Mouse (Mus musculus) thymus, postnatal 14 days (tissue): ENCODE measurements around the gene A2ml1.
"Not testable (repeated sequence)": the region's sequence is repeated elsewhere in the genome, so short reads cannot be mapped to it uniquely, and the experiment has no call there.

Experiments
- DNase-seq: peaks from one replicate; pipeline ENCODE4 v3.0.0; 2021

A2ml1 gene

DNA sequence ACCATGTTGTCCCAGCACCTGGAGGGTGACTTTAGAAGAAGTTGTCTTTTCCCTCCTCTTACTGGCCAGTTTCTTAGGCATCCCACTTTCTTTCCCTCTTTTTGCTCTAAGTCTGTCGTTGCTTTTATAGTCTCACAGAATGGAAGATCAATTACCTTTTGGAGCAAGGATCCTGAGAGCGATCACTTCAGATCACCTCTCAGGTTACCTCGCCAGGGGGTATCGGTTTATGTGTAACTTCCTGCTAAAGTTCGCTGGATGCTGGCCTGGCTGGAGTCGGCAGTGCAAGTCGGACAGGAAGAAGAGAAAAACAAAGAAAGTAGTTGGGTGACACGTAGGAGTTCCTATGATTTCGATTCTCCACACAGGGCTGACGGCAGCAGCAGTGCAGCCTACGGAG, at the start of gene A2ml1:
Gene A2ml1 (minus strand): TSS at position 101 of the 400 bp plus-strand sequence.
- no peak for DNase-seq

DNA sequence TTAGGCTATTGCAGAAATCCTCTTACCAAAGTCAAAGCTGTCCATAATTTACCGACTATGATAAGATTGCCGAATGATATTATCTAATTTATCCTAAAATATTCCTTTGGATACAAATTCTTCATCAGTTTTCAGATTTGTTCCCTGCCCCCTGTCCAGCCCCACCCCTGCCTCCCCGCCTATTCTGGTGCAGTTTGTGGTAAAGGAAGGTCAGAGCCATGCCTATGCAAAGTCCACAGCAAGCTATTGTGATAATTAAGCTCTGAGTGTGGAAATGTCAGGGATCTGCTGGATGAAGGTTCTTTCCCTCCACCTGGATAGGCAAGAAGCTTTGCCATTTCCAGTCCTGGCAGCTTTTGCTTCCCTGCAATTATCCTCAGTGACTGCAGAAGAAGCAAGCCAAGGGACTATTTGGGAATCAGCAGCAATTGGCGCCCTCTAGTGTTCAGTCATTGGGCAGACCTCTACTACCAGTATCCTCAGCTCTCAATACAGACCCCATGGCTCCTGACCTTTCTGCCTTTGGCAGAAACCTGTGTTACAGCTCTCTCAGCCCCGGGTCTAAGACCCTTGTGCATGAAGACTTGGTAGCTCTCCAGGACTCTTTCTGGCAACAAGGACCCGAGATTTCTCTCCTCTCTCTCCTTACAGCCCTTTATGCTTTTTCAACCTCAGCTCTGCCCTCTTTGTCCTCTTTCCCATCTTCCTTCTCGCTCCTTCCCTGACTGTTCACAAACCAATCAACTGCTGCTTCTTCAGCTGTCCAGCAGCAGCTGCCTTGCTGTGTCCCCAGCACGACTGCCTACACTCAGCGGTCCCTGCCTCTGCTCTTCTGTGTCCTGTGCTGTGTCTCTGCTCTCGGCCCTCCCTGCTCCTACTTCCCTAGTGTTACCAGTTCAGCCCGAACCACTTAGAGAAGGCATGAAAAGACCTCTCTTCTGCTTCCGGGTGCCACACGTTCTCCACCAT, 48.6 kb upstream of the A2ml1 start:
- peak; percentile 20 for DNase-seq

DNA sequence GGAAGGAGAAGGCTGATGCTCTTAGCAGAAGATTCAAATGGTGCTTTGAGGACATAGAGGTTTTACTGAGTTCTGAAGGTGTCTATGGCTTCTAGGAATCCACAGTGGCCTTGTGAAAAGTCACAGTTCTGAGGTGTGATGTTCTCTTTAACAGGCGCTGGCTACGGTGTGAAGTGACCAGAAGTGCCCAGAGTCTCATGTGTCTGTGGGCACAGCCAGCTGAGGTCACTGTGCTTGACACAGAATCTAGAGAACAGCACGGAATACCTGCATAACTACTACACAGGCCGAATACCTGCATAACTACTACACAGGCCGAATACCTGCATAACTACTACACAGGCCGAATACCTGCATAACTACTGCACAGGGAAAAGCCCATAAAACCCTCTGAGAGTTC, 43.8 kb upstream of the A2ml1 start:
- DNase-seq: not testable (repeated sequence)

DNA sequence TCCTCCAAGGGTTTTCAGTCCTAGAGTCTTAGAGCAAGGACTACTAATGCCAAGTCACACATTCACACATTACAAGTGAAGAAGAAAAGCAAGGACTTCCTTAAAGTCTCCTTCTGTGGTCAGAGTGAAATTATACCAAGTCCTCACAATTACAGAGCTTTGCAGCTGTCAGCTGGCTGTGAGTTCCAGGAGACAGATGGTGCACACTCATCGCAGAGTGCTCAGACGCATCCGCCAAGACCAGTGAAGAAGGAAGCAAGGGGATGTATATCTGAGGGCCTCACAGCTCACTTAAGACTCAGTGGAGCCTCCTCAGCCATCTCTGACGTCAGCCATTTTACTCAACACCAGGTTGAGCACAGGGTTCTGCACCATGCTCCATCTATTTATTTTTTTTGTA, 43.0 kb upstream of the A2ml1 start:
- DNase-seq: no peak

DNA sequence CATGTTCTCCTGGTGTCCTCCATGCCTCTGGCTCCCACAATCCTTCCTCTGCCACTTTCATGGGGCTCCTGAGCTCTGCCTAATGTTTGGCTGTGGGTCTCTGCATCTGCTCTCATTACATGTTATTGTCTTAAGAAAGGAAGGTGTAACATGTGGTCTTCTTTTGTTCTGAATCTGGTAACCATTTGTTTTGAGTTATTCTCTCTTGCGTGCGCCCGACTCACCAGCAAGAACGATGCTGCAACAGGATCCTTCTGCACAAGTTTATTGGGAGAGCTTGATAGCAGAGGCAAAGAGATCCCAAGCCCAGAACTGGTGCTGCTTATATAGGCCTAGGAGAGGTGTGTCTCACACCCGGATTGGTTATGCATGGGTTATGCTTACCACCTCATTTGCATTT, 42.0 kb upstream of the A2ml1 start, which contains the start of gene Klrb1a:
Gene Klrb1a (minus strand): TSS at position 101 of the 400 bp plus-strand sequence.
- DNase-seq: not testable (repeated sequence)

DNA sequence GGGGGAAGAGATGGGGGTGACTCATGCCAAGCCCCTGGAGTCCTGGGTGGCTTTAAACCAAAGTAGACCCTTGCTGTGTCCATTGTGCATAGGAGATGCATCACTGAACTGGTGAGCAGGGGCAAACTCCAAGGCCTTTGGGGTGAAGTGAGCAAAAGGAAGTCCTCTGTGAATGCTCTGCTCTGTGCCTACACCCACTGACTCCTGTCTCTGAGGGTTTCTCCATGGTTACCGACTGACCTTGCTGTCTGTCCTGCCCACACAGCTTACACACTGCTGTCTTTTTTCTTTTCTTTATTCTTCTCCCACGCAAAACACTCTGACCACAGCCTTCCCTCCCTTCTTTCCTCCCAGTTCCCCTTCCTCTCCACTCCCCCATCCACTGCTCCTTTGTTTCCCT, 41.3 kb upstream of the A2ml1 start:
- DNase-seq: no peak

DNA sequence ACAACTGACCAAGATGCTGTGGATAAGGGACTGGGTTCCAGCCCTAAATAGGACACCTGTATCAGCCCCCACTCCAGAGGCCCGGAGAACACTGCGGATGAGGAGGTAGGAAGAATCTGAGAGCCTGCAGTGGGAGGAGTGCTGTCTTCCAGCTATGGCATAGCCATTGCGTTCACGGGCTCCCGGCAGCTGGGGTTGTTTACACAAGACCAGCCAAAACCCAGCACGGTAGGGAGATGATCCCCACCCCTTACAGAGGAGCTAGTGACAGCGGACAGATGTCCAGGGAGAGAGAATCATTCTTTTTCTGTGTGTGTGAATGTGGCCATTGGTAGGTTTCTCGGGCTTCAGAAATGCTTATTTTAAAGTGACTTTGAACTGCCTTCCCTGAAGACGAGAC, 24.9 kb upstream of the A2ml1 start:
- DNase-seq: no peak

DNA sequence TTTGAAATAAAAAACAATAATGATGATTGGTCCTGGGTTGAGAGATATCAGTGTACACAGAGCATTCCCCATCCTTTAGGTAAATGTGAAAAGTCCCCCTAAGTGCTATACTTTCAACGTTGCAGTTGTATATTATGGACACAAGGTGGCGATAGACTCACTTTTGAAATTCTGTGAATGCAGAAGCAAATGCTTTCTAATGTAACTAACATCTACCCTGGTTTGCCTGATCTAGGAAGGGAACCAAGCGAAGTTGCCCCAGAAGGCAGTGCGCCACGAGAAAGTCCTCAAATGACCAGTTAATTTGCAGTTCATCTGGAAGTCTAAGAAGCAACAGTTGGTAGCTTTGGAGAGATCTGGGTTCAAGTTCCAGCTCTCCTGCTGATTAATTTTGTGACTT, 23.1 kb upstream of the A2ml1 start:
- DNase-seq: no peak

DNA sequence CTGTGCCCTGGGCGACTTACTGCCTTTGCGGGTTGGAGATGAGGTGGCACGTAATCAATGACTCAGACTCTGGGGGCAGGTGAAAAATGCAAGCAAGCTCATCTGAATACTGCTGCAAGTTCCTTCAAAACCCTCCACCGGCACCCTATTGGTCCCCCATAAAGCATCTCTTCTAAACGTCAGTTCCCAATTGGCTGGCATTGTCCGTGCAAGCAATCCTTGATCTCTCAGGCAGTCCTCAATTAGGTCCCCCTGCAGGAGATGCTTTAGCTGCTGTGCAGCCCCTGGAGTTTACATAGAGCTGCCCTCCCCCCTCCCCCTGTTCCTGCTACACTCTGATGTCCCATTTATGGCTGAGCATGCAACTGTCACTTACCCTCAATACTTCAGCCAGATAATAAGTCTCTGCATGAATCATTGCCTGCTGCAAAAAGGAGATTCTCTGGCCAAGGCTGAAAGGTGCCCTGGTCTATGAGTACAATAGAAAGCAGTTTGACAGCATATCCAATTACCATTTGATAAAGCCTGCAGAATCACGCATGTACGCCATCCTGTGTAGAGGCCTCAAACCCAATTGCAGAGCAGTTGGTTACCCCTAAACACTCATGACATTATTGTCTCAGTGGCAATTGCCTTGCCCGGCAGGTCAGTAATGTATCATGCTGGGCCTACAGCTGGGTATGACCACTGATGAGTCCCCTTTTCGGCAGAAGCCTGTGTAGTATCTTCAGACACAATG, 21.2 kb upstream of the A2ml1 start:
- no peak for DNase-seq

DNA sequence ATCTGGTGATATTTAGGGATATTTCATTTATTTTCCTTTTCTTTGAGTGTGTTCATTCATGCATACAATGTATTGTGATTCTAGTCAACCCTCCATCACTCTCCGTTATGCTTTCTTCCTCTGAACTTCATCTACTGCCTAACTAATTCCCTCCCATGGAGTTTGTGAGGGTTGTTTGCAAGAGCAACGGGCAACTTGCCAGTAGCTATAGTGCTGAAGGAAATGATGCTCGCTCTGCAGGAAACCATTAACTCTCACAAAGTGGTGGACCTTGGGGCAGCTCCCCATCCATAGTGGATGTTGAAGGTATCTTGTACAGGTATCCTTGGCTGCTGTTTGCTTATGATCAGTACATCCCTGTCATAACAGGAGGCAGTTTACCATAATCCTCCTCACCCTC, 20.6 kb upstream of the A2ml1 start:
- no peak for DNase-seq

DNA sequence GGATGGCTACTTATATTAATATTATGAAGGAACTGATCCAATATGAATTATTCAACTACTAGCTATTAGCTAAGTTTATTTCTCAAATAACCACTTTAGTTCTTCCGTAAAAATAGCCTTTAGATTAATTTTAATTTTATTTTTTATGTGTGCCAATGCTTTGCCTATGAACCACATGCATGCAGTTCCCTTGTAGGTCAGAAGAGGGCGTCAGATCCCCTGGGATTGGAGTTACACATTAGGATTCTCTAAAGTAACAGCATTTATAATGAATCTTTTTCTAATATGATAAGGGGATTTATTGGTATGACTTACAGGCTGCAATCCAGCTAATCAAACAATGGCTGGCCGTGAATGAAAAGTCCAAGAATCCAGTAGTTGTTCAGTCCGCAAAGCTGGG, 18.1 kb upstream of the A2ml1 start:
- DNase-seq: no peak

DNA sequence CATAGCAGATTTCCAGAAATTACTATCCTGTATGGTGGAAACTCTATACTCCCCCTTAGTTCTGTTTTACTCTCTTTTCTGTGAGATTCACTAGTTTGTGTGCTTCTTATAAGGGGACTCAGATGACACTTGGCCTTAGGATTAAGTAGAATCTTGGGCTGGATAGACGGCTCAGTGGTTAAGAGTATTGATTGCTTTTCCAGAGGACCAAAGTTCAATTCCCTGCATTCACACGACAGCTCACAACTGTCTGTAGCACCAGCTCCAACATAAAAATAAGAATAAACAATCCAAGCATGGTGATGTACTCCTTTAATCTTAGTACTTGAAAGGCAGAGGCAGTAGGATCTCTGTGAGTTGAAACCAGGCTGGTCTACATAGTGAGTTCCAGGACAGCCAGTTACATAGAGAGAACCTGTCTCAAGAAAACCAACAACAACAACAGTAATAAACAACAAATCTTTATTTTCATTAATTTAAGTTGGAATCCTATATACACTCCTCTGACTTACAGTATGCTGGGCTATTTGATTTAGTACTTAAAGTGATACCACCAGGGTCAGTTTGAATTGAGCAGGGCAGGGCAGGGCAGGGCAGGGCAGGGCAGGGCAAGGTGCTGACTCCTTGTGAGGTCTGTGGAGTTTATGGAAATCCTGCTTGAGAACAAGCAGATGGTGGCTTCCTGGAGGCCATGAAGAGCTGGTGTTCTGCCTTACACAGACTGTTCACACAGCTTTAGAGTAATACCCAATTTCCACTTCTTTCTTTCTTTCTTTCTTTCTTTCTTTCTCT, 17.0 kb upstream of the A2ml1 start:
- DNase-seq: no peak

DNA sequence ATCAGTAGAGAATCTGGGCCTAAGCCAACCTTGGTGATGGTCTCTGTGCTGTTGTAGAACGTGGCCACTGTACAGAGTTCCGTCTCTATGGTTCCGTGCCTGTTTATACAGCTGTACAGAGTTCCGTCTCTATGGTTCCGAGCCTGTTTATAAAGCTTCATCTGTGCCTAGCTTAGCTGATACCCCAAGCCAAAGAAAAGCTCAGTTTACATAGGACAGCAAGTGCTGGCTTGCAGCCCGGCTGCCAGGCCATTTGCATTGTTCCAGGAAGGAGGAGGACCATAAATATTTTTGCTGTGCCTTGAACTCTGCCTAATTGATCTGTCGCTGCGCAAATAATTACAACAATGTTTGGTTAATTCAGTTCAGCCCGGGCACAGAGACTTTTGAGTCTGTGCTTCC, 15.7 kb upstream of the A2ml1 start:
- no peak for DNase-seq

DNA sequence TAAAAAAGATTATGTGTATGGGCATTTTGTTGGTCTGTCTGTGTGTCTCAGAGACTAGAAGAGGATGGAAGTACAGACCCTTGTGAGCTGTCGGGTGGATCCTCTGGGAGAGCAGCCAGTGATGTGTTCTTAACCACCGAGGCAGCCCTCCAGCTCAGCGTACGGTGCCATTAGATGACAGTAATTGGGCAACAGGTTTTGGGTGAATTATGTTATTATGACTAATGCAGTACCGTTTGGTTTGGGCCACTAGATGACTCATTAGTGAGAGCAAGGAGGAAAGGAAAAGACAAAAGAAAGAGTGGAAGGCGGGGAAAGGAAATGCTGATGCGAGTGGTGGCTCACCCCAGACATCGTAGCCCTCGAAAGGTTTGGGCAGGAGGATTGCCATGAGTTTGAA, 13.2 kb upstream of the A2ml1 start:
- DNase-seq: no peak

DNA sequence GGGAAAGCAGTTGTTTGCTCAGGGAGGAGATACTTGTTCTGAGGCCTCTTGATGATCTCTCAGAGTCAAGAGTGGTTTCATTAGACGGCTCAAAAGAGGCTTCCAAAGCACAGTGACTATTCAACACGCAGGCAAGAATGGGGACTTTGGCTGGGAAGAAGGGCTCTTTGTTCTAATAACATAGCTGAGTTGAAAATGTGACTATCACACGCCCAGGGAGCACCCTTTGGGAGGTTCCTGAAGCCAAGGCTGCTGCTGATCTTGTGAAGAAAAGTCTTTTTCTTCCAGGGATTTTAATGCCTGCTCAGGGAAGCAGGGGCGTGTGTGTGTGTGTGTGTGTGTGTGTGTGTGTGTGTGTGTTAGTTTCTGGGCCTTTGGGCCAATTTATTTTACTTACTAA, 8.0 kb upstream of the A2ml1 start:
- DNase-seq: no peak

DNA sequence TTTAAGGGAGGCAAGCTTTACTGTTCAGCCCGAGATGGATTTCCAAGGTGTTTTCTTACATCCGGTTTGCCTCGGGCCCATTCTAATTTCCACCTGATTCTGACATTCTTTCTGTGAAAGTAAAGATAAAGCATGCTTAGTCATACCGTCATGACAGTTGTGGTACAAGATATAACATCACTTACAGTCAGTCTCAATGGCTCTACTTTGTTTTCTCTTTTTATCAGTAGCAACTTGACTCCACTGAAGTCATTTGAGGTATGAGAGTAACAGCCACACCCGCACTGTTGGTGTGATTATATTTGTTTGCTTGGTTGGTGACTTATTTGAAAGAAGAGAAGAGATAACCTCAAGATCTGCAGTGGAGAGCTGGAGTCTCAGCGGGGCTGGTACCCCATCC, 6.2 kb upstream of the A2ml1 start:
- no peak for DNase-seq

DNA sequence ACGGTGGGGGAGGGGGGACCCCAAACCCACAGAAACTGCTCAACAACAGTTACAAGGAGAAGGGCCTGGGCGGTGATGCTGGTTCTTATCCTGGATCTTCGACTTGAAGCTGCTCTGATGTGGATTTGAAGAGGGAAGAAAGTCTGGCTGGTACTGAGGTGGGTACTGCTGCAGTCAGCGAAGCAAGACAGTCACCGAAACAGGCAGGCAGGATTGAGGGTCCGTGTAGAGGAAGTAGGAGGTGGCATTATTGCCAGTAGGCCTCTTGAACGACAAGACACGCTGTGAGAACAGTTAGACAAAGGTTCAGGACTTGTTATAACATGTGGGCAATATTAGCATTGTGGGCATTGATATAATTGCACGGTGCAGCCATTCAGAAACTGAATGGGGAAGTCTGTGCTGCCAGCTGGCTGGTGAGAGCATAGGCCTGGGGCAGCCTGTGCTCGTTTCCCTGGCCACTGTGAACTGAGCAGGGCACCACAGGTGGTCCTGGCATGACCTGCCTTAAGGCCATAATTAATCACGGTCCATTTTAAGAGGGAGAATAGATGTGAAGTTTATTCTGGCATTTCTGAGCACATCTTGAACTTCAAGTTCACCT, 4.3 kb upstream of the A2ml1 start:
- no peak for DNase-seq

DNA sequence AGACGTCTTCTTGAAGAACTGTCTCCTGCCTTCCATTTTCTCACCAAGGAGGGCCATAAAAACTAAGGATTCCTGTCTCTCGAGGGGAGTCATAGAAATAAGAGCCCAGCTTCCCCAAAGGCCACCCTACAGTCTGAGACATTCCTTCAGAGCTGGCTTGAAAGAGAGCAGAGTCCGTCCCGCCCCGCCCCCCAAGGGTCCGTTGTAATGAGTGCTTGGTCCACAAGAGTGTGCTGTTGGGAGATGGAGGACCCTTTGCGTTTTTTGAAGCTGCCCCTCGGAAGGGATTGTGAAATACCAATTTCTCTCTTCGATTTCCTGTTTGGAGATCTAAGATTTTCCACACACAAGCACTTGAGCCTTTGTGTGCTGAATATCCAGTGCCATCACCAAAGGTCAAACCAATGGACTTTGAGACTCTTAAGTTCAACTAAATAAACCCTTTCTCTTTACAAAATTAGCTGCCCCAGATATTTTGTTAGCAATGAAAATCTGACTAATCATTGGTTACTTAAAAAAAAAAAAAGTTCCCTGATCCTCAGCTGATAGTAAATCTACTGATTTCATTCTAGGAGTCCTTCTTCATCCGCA, 2.8 kb upstream of the A2ml1 start:
- no peak for DNase-seq

DNA sequence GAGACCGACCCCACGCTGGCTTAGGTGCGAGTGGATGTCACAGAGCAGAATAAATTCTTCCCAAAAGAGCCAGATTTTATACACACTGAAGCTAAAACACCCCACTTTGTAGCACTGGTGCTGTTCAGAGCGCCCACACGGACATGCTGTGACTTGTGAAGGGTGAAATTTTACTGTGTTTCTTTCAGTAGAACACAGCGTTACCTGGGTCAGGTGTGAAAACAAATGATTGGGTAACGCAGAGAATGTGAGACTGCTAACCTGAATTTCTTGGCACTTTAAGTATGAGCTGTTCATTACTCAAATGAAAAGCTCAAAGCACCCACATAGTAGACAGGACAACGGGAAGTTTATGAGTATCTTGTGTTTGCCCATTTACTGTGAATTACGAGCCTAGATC, 4.1 kb downstream of the A2ml1 start:
- DNase-seq: no peak

DNA sequence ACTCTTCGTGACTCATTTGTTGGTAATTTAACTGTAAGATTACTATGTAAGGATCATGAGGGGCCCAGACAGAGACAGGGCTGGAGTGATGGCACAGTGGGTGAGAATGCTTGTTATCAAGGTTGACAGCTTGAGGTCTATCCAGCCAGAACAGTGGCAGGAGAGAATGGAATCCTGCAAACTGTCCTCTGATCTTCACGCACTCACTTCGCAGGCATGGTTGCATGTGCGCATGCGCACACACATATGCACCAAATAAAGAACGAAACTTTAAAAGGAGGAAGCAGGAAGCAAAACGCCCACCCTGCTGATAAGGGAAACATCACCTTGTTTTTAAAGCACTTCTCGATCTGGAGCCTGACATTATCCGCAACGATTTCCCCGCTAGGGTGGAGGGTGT, 14.8 kb downstream of the A2ml1 start:
- no peak for DNase-seq

DNA sequence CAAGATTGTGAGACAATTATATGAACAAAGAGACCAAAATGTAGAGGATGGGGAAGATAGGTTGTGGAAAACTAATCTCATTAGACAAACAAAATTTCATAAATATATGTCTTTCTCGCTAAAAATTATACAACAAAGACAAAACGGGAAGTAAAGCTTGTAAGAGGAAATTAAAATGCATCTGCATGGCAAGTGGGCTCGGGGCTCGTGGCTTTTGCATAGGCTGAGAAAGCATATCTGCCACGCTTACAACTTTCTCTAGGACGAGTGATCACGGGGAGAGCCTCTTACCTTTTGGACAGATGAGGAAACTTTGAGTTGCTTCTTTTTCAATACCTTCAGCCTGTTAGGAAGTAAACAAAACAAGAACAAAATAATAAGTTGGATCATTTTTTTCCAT, 27.4 kb downstream of the A2ml1 start:
- DNase-seq: no peak
